In the genomic region with DNA sequence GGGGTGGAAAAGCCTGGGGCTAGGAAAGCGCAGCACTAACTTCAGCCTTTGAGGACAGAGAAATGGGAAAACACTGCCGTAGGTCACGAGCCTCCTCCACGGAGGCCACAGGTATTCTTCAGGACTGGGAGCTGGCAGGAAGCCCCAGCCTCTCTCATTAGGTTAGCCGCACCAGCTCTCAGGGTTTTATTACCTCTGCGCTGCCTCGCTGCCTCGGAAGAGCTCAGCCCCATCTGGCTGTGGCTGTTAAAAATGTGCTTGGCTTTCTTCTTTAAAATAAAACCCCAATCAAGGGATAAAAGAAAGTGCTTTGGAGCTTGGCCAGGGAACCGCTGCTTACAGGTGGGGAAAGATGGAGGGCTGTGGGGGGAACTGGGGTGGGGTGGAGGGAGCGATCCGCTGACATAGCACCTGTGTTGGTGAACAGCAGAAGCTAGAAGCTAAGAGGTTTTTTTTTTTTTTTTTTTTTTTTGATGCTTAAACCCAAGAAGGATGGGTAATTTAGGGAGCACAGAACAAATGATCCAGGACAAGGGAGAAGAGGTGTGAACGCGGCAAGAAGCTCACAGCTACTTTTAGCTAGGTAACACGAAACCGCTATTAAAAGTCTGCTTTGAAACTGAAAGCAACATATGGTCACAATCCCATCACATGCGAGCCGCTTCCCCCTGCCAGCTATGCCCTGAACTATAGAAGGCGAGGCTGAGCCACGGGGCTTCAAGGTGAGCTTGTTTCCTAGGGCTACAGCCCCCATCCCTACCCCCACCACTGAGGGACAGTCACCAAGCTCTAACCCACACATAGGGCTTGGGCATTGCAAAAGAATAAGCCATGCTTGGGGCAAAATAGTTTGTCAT, we compare ENCODE assay signal across 8 mouse cellular contexts. TPM values are rescaled to one million over a fixed set of nuclear protein-coding genes. Genes with fewer than 3 reads are reported as not detected.
DNase-seq lines count a peak whose midpoint lies in the region; ATAC-seq lines count a peak whose summit lies in the region.

No protein-coding gene starts in this region.

- 38% methylated on average over 19 of the region's 19 CpGs for WGBS in lung, embryonic 15.5 days
- 30% methylated on average over 19 of the region's 19 CpGs for WGBS in embryonic facial prominence, embryonic 12.5 days
- WGBS in kidney, embryonic 15.5 days, result 6% methylated on average over 19 of the region's 19 CpGs
- WGBS in neural tube, embryonic 15.5 days, result 15% methylated on average over 19 of the region's 19 CpGs

- no peaks in the 10 kb centered on the region for H3K36me3 ChIP-seq in lung, embryonic 15.5 days
- H3K36me3 ChIP-seq in embryonic facial prominence, embryonic 12.5 days, result no peaks in the 10 kb centered on the region
- H3K36me3 ChIP-seq in kidney, embryonic 15.5 days, result no peaks in the 10 kb centered on the region
- no peaks in the 10 kb centered on the region for H3K36me3 ChIP-seq in neural tube, embryonic 15.5 days

- H3K27ac ChIP-seq in lung, embryonic 15.5 days, result no peak overlapping the region
- H3K27ac ChIP-seq in embryonic facial prominence, embryonic 12.5 days, result no peak overlapping the region
- H3K27ac ChIP-seq in kidney, embryonic 15.5 days, result no peak overlapping the region
- H3K27ac ChIP-seq in neural tube, embryonic 15.5 days (replicated peaks), result peak overlapping the region; percentile 42

- no peak for DNase-seq in lung, postnatal 36 days
- DNase-seq in retina, postnatal 1 day, result no peak
- no peak for DNase-seq in right cerebral cortex, postnatal 36 days (ENCODE audit: low spot score in 2 of 2)
- no peak for DNase-seq in spleen, postnatal 4 days (ENCODE audit: low spot score in 2 of 2)

- ATAC-seq in lung, embryonic 15.5 days (ENCODE audit: borderline replicate concordance, extremely low read depth, low FRiP score, low TSS enrichment), result no peak
- ATAC-seq in embryonic facial prominence, embryonic 12.5 days (ENCODE audit: insufficient number of reproducible peaks, insufficient read depth, low FRiP score, low TSS enrichment), result 0 out of 2 replicates have a peak, but pooled peaks have one; percentile 29
- ATAC-seq in kidney, embryonic 15.5 days (replicated peaks; ENCODE audit: low FRiP score), result peak; percentile 61
- peak; percentile 29; the same call in 1 of the 2 replicates for ATAC-seq in neural tube, embryonic 15.5 days (ENCODE audit: low FRiP score)

- H3K9me3 ChIP-seq in lung, embryonic 15.5 days, result no peaks in the 10 kb centered on the region
- no peaks in the 10 kb centered on the region for H3K9me3 ChIP-seq in embryonic facial prominence, embryonic 12.5 days
- no peaks in the 10 kb centered on the region for H3K9me3 ChIP-seq in kidney, embryonic 15.5 days (replicated peaks)
- H3K9me3 ChIP-seq in neural tube, embryonic 15.5 days (replicated peaks), result no peaks in the 10 kb centered on the region

- H3K9ac ChIP-seq in lung, embryonic 15.5 days, result no peak overlapping the region
- no peak overlapping the region for H3K9ac ChIP-seq in embryonic facial prominence, embryonic 12.5 days
- H3K9ac ChIP-seq in kidney, embryonic 15.5 days, result 0 out of 2 replicates have a peak overlapping the region, but pooled peaks have one; percentile 26
- 0 out of 2 replicates have a peak overlapping the region, but pooled peaks have one; percentile 17 for H3K9ac ChIP-seq in neural tube, embryonic 15.5 days (replicated peaks)

- no peaks in the 10 kb centered on the region for H3K27me3 ChIP-seq in lung, embryonic 15.5 days
- H3K27me3 ChIP-seq in embryonic facial prominence, embryonic 12.5 days, result 0 out of 2 replicates have a peak, but pooled peaks cover 6% of the 10 kb centered on the region
- H3K27me3 ChIP-seq in kidney, embryonic 15.5 days, result 0 out of 2 replicates have a peak, but pooled peaks cover 4% of the 10 kb centered on the region
- H3K27me3 ChIP-seq in neural tube, embryonic 15.5 days (replicated peaks), result 0 out of 2 replicates have a peak, but pooled peaks cover 6% of the 10 kb centered on the region

- peak overlapping the region; percentile 34 for H3K4me2 ChIP-seq in lung, embryonic 15.5 days
- H3K4me2 ChIP-seq in embryonic facial prominence, embryonic 12.5 days (replicated peaks), result peak overlapping the region; percentile 24
- H3K4me2 ChIP-seq in kidney, embryonic 15.5 days, result peak overlapping the region; percentile 54
- peak overlapping the region; percentile 46 for H3K4me2 ChIP-seq in neural tube, embryonic 15.5 days

- H3K4me3 ChIP-seq in lung, embryonic 15.5 days, result no peak overlapping the region
- no peak overlapping the region for H3K4me3 ChIP-seq in embryonic facial prominence, embryonic 12.5 days
- peak overlapping the region; percentile 21 for H3K4me3 ChIP-seq in kidney, embryonic 15.5 days (replicated peaks)
- H3K4me3 ChIP-seq in neural tube, embryonic 15.5 days (replicated peaks), result no peak overlapping the region

- 0 out of 2 replicates have a peak, but pooled peaks cover 3% of the 10 kb centered on the region for H3K4me1 ChIP-seq in lung, embryonic 15.5 days
- peaks cover 6% of the 10 kb centered on the region; the same call in 1 of the 2 replicates for H3K4me1 ChIP-seq in embryonic facial prominence, embryonic 12.5 days
- peaks cover 17% of the 10 kb centered on the region for H3K4me1 ChIP-seq in kidney, embryonic 15.5 days
- peaks cover 33% of the 10 kb centered on the region for H3K4me1 ChIP-seq in neural tube, embryonic 15.5 days

RNA-seq across cellular contexts. Expression of gene Inhbb, which starts 34.9 kb away (rescaled TPM):
- 0.30 and 0.34 TPM in 2 replicates for polyA plus RNA-seq in lung, embryonic 15.5 days (2015; fragmentation: Nextera tagmentation; extraction: Ambion mirVana)
- polyA plus RNA-seq in embryonic facial prominence, embryonic 12.5 days (2016; fragmentation: Nextera tagmentation; extraction: Ambion mirVana), result 0.37 and 0.43 TPM in 2 replicates
- polyA plus RNA-seq in kidney, embryonic 15.5 days (2015; fragmentation: Nextera tagmentation; extraction: Ambion mirVana), result 0.32 and 0.34 TPM in 2 replicates
- polyA plus RNA-seq in neural tube, embryonic 15.5 days (2015; fragmentation: Nextera tagmentation; extraction: Ambion mirVana), result 2.1 and 2.4 TPM in 2 replicates

RNA-seq across cellular contexts. Expression of gene Ralb, which starts 47.7 kb away (rescaled TPM):
- polyA plus RNA-seq in lung, embryonic 15.5 days (2015; fragmentation: Nextera tagmentation; extraction: Ambion mirVana), result 254 and 264 TPM in 2 replicates
- polyA plus RNA-seq in embryonic facial prominence, embryonic 12.5 days (2016; fragmentation: Nextera tagmentation; extraction: Ambion mirVana), result 128 and 131 TPM in 2 replicates
- 151 and 155 TPM in 2 replicates for polyA plus RNA-seq in kidney, embryonic 15.5 days (2015; fragmentation: Nextera tagmentation; extraction: Ambion mirVana)
- polyA plus RNA-seq in neural tube, embryonic 15.5 days (2015; fragmentation: Nextera tagmentation; extraction: Ambion mirVana), result 65.3 and 83.4 TPM in 2 replicates

Comparison
In these comparisons a context has a peak if more than half of its experiments do, and no peak if none do; other contexts are left out.
1. H3K9ac ChIP-seq: peak in kidney, embryonic 15.5 days (single experiment) and neural tube, embryonic 15.5 days (single experiment); none in lung, embryonic 15.5 days (single experiment) and embryonic facial prominence, embryonic 12.5 days (single experiment).
2. Peak in every context shown above with its lines, with median percentiles within 50 percentile points of each other: H3K4me2 ChIP-seq.